Mouse (Mus musculus) MEL (cell line): ENCODE measurements at regions not wholly inside any gene's neighbourhood (a gene's known extent, or its start where the extent isn't known, plus 50 kb on each side); places are given as distances from the start of the nearest gene placed in this dataset.

ENCODE experiments used
- DNase-seq: peaks from one replicate; pipeline ENCODE4 v3.0.0; 2011; ENCODE audit warnings: low read depth, low spot score
- H3K27ac ChIP-seq: 2 replicates; pipeline ENCODE4 v1.5.1; 2012; ENCODE audit warnings: low read depth, mild to moderate bottlenecking, control low read depth, low read length, moderate library complexity; ENCODE audit not compliant: control insufficient read depth
- H3K27me3 ChIP-seq, 2 experiments: fragments of 150-350 bp in 1 of 2; sonication (generic) in 1 of 2; 2 replicates each; pipeline ENCODE4 v1.6.1; 2012; ENCODE audit warnings: low read length in 2 of 2, mild to moderate bottlenecking in 2 of 2, improper control_type of control experiment in 1 of 2, moderate library complexity in 1 of 2; ENCODE audit not compliant: insufficient read depth in 2 of 2, control insufficient read depth in 1 of 2
- H3K36me3 ChIP-seq, 2 experiments: 2 replicates each; pipeline ENCODE4 v1.6.1; 2012 to 2014; ENCODE audit warnings: low read length in 2 of 2, improper control_type of control experiment in 1 of 2, inconsistent platforms in 1 of 2, mild to moderate bottlenecking in 1 of 2; ENCODE audit not compliant: insufficient read depth in 2 of 2, control insufficient read depth in 1 of 2
- H3K4me1 ChIP-seq, 2 experiments: fragments of 150-350 bp in 1 of 2; sonication (generic) in 1 of 2; 2 replicates each; pipeline ENCODE4 v1.6.1; 2012; ENCODE audit warnings: low read length in 2 of 2, improper control_type of control experiment in 1 of 2, mild to moderate bottlenecking in 1 of 2; ENCODE audit not compliant: insufficient read depth in 2 of 2, control insufficient read depth in 1 of 2
- H3K4me3 ChIP-seq, 2 experiments: fragments of 150-350 bp in 1 of 2; sonication (generic) in 1 of 2; 2 replicates each; pipeline ENCODE4 v1.5.1; 2012; ENCODE audit warnings: low read depth in 2 of 2, low read length in 2 of 2, mild to moderate bottlenecking in 2 of 2, moderate library complexity in 2 of 2, control low read depth in 1 of 2, improper control_type of control experiment in 1 of 2; ENCODE audit not compliant: control insufficient read depth in 1 of 2, insufficient read depth in 1 of 2
- H3K79me2 ChIP-seq: 2 replicates; pipeline ENCODE4 v1.6.1; 2012; ENCODE audit warnings: mild to moderate bottlenecking, low read length, moderate library complexity; ENCODE audit not compliant: control insufficient read depth, poor library complexity, insufficient read depth
- H3K9ac ChIP-seq: 2 replicates; pipeline ENCODE4 v1.6.1; 2012; ENCODE audit warnings: low read depth, mild to moderate bottlenecking, control low read depth, low read length, moderate library complexity; ENCODE audit not compliant: control insufficient read depth, poor library complexity, severe bottlenecking
- H3K9me3 ChIP-seq: fragments of 150-350 bp; sonication (generic); replicated peaks from 2 replicates; pipeline ENCODE4 v1.6.1; 2012; ENCODE audit warnings: mild to moderate bottlenecking, low read length, improper control_type of control experiment, moderate library complexity; ENCODE audit not compliant: insufficient read depth
- BHLHE40 ChIP-seq: IDR thresholded peaks from 2 replicates; pipeline ENCODE4 v1.6.1; 2012; ENCODE audit warnings: low read depth, mild to moderate bottlenecking, inconsistent platforms, low read length, improper control_type of control experiment, borderline replicate concordance
- CHD2 ChIP-seq: IDR thresholded peaks from 2 replicates; pipeline ENCODE4 v1.6.1; 2011; ENCODE audit warnings: low read length, improper control_type of control experiment
- CTCF ChIP-seq, 3 experiments: IDR thresholded peaks in 2 of 3; conservative IDR thresholded peaks in 1 of 3; 2 replicates each; pipeline ENCODE4 v1.5.1; 2011 to 2012; ENCODE audit warnings: low read length in 3 of 3, low read depth in 2 of 3, mild to moderate bottlenecking in 2 of 3, improper control_type of control experiment in 1 of 3, inconsistent platforms in 1 of 3, mixed read lengths in 1 of 3, moderate library complexity in 1 of 3; ENCODE audit not compliant: control insufficient read depth in 1 of 3, insufficient read depth in 1 of 3, poor library complexity in 1 of 3, severe bottlenecking in 1 of 3
- ELF1 ChIP-seq: IDR thresholded peaks from 2 replicates; pipeline ENCODE4 v1.6.1; 2014; ENCODE audit warnings: low read depth, mild to moderate bottlenecking, inconsistent platforms, low read length, improper control_type of control experiment, moderate library complexity
- EP300 ChIP-seq, 2 experiments: IDR thresholded peaks; 2 replicates each; pipeline ENCODE4 v1.6.1; 2011; ENCODE audit warnings: improper control_type of control experiment in 2 of 2, low read length in 2 of 2, low read depth in 1 of 2, mild to moderate bottlenecking in 1 of 2
- HCFC1 ChIP-seq: IDR thresholded peaks from 2 replicates; pipeline ENCODE4 v1.6.1; 2012; ENCODE audit warnings: low read depth, mild to moderate bottlenecking, inconsistent platforms, low read length, improper control_type of control experiment, moderate library complexity
- KAT2A ChIP-seq: conservative IDR thresholded peaks from 2 replicates; pipeline ENCODE4 v1.6.1; 2012; ENCODE audit warnings: low read depth, low read length, improper control_type of control experiment, inconsistent platforms
- MAFK ChIP-seq: IDR thresholded peaks from 2 replicates; pipeline ENCODE4 v1.6.1; 2011; ENCODE audit warnings: low read depth, mild to moderate bottlenecking, low read length, improper control_type of control experiment, borderline replicate concordance
- MAX ChIP-seq: IDR thresholded peaks from 2 replicates; pipeline ENCODE4 v1.6.1; 2011; ENCODE audit warnings: low read length, improper control_type of control experiment
- MAZ ChIP-seq: IDR thresholded peaks from 2 replicates; pipeline ENCODE4 v1.6.1; 2012; ENCODE audit warnings: low read depth, mild to moderate bottlenecking, inconsistent platforms, low read length, improper control_type of control experiment
- MEF2A ChIP-seq: IDR thresholded peaks from 2 replicates; pipeline ENCODE4 v1.6.1; 2014; ENCODE audit warnings: low read depth, mild to moderate bottlenecking, inconsistent platforms, low read length, improper control_type of control experiment; ENCODE audit not compliant: poor library complexity, insufficient replicate concordance, severe bottlenecking; ENCODE audit errors: extremely low read depth
- MXI1 ChIP-seq: IDR thresholded peaks from 2 replicates; pipeline ENCODE4 v1.6.1; 2011; ENCODE audit warnings: mild to moderate bottlenecking, low read depth, low read length, improper control_type of control experiment
- MYB ChIP-seq: IDR thresholded peaks from 2 replicates; pipeline ENCODE4 v1.6.1; 2011; ENCODE audit warnings: mild to moderate bottlenecking, low read depth, low read length, improper control_type of control experiment
- MYC ChIP-seq: IDR thresholded peaks from 2 replicates; pipeline ENCODE4 v1.6.1; 2011; ENCODE audit warnings: low read depth, mild to moderate bottlenecking, low read length, improper control_type of control experiment, moderate library complexity
- NELFE ChIP-seq: IDR thresholded peaks from 2 replicates; pipeline ENCODE4 v1.6.1; 2011; ENCODE audit warnings: low read depth, low read length, improper control_type of control experiment
- NRF1 ChIP-seq: IDR thresholded peaks from 2 replicates; pipeline ENCODE4 v1.6.1; 2014; ENCODE audit warnings: low read depth, mild to moderate bottlenecking, inconsistent platforms, low read length, improper control_type of control experiment, moderate library complexity; ENCODE audit not compliant: poor library complexity, insufficient read depth, severe bottlenecking
- POLR2AphosphoS2 ChIP-seq: IDR thresholded peaks from 2 replicates; pipeline ENCODE4 v1.6.1; 2011; ENCODE audit warnings: low read length, improper control_type of control experiment
- POLR2AphosphoS5 ChIP-seq: IDR thresholded peaks from 2 replicates; pipeline ENCODE4 v1.6.1; 2012; ENCODE audit warnings: low read depth, borderline replicate concordance, mild to moderate bottlenecking, inconsistent platforms, low read length, moderate library complexity, mixed read lengths
- RCOR1 ChIP-seq: IDR thresholded peaks from 2 replicates; pipeline ENCODE4 v1.6.1; 2012; ENCODE audit warnings: low read depth, mild to moderate bottlenecking, inconsistent platforms, low read length, improper control_type of control experiment
- SIN3A ChIP-seq: IDR thresholded peaks from 2 replicates; pipeline ENCODE4 v1.6.1; 2012; ENCODE audit warnings: low read length, improper control_type of control experiment, inconsistent platforms
- TBP ChIP-seq: IDR thresholded peaks from 2 replicates; pipeline ENCODE4 v1.8.0; 2011; ENCODE audit warnings: low read depth, low read length, improper control_type of control experiment
- TCF12 ChIP-seq: IDR thresholded peaks from 2 replicates; pipeline ENCODE4 v1.6.1; 2014; ENCODE audit warnings: low read depth, mild to moderate bottlenecking, inconsistent platforms, low read length, improper control_type of control experiment, moderate library complexity
- UBTF ChIP-seq: IDR thresholded peaks from 2 replicates; pipeline ENCODE4 v1.6.1; 2012; ENCODE audit warnings: low read depth, mild to moderate bottlenecking, inconsistent platforms, low read length, improper control_type of control experiment, moderate library complexity, borderline replicate concordance; ENCODE audit not compliant: insufficient read depth
- USF1 ChIP-seq: IDR thresholded peaks from 2 replicates; pipeline ENCODE4 v1.6.1; 2014; ENCODE audit warnings: low read depth, mild to moderate bottlenecking, inconsistent platforms, low read length, improper control_type of control experiment, moderate library complexity
- USF2 ChIP-seq, 2 experiments: IDR thresholded peaks; 2 replicates each; pipeline ENCODE4 v1.6.1; 2011 to 2012; ENCODE audit warnings: improper control_type of control experiment in 2 of 2, low read length in 2 of 2, borderline replicate concordance in 1 of 2, inconsistent platforms in 1 of 2, low read depth in 1 of 2, mild to moderate bottlenecking in 1 of 2; ENCODE audit not compliant: insufficient read depth in 1 of 2
- ZC3H11A ChIP-seq: IDR thresholded peaks from 2 replicates; pipeline ENCODE4 v1.6.1; 2012; ENCODE audit warnings: low read depth, mild to moderate bottlenecking, inconsistent platforms, low read length, improper control_type of control experiment
- ZKSCAN1 ChIP-seq: IDR thresholded peaks from 2 replicates; pipeline ENCODE4 v1.6.1; 2012; ENCODE audit warnings: low read depth, mild to moderate bottlenecking, inconsistent platforms, low read length, improper control_type of control experiment, moderate library complexity
- ZMIZ1 ChIP-seq: IDR thresholded peaks from 2 replicates; pipeline ENCODE4 v1.6.1; 2012; ENCODE audit warnings: low read depth, mild to moderate bottlenecking, inconsistent platforms, low read length, improper control_type of control experiment, moderate library complexity

GRCm38 (mm10) chr2:34027445-34027844, 139.7 kb upstream of the Mvb12b start:
- H3K4me3 ChIP-seq, result peak overlapping the region; percentile 46 to 66
- no peaks in the 10 kb centered on the region; the same call in 1 of the 2 replicates for H3K79me2 ChIP-seq
- H3K27me3 ChIP-seq, result no peaks in the 10 kb centered on the region
- H3K36me3 ChIP-seq, result no peaks in the 10 kb centered on the region
- peak overlapping the region; percentile 81 for H3K9ac ChIP-seq
- H3K4me1 ChIP-seq, result no peaks in the 10 kb centered on the region
- no peaks in the 10 kb centered on the region for H3K9me3 ChIP-seq
- no peak overlapping the region for H3K27ac ChIP-seq
- DNase-seq, result no peak
- TF ChIP-seq MYB (no peak), ZC3H11A (no peak), MAFK (no peak)

GRCm38 (mm10) chr2:34026566-34027360, 139.0 kb upstream of the Mvb12b start:
- H3K36me3 ChIP-seq, result no peaks in the 10 kb centered on the region
- no peaks in the 10 kb centered on the region for H3K9me3 ChIP-seq
- no peaks in the 10 kb centered on the region for H3K4me1 ChIP-seq
- peak; percentile 93 for DNase-seq
- H3K27me3 ChIP-seq, result no peaks in the 10 kb centered on the region
- H3K27ac ChIP-seq, result peak overlapping the region; percentile 95
- H3K9ac ChIP-seq, result peak overlapping the region; percentile 81
- H3K79me2 ChIP-seq, result no peaks in the 10 kb centered on the region; the same call in 1 of the 2 replicates
- H3K4me3 ChIP-seq, result peak overlapping the region; percentile 66 to 77
- no peak for TF ChIP-seq EP300 (IDR thresholded peaks at IDR 0.05; ENCODE audit: low read depth in 1 of 2, low read length in 2 of 2)
- no peak for TF ChIP-seq MEF2A
- TF ChIP-seq NRF1, result peak; percentile 72
- peak; percentile 74 for TF ChIP-seq SIN3A
- TF ChIP-seq NELFE, result peak; percentile 54; the same call in 1 of the 2 replicates
- TF ChIP-seq MAZ, result no peak
- 0 out of 2 replicates have a peak, but pooled peaks have one; percentile 12 for TF ChIP-seq HCFC1
- no peak; the same call in 1 of the 2 replicates for TF ChIP-seq TCF12
- TF ChIP-seq TBP, result peak; percentile 73
- TF ChIP-seq CTCF (IDR thresholded peaks at IDR 0.05 in 2 of 3, conservative IDR thresholded peaks at IDR 0.05 in 1 of 3; ENCODE audit: control insufficient read depth in 1 of 3, insufficient read depth in 1 of 3, low read depth in 2 of 3, low read length in 3 of 3, poor library complexity in 1 of 3, severe bottlenecking in 1 of 3), result peak; percentile 13 to 37 (median 30); a peak in 3 of 6 replicates
- peak; percentile 73; the same call in 1 of the 2 replicates for TF ChIP-seq BHLHE40
- TF ChIP-seq KAT2A, result no peak
- TF ChIP-seq CHD2, result no peak
- TF ChIP-seq MAFK, result no peak
- TF ChIP-seq MYB, result no peak
- peak; percentile 93 for TF ChIP-seq MYC
- peak; percentile 94 for TF ChIP-seq MXI1
- TF ChIP-seq ZKSCAN1, result no peak
- no peak; the same call in 1 of the 2 replicates for TF ChIP-seq ZMIZ1
- peak; percentile 80; the same call in 1 of the 2 replicates for TF ChIP-seq POLR2AphosphoS2
- TF ChIP-seq MAX, result peak; percentile 90
- peak; percentile 48; the same call in 1 of the 2 replicates for TF ChIP-seq ELF1
- TF ChIP-seq USF1, result peak; percentile 92
- no peak for TF ChIP-seq RCOR1
- TF ChIP-seq USF2 (IDR thresholded peaks at IDR 0.05; ENCODE audit: borderline replicate concordance in 1 of 2, insufficient read depth in 1 of 2, low read depth in 1 of 2, low read length in 2 of 2), result peak in 1 of 2 experiments; percentile 66; a peak in 2 of 4 replicates
- no peak for TF ChIP-seq UBTF
- TF ChIP-seq POLR2AphosphoS5, result no peak
